Mouse (Mus musculus): ENCODE measurements around the gene Ubxn11. TPM values are rescaled to one million over a fixed set of nuclear protein-coding genes. Genes with fewer than 3 reads are reported as not detected.

Gene Ubxn11
- total and polyA plus RNA-seq, 3 experiments: 6.0 to 38.8 (median 18.8) TPM

- DNase-seq (ENCODE audit: extremely low read depth): no peak
- H3K4me2 ChIP-seq (ENCODE audit: insufficient read depth, low read depth, poor library complexity, severe bottlenecking): no peak overlapping the region
- H3K9me3 ChIP-seq (replicated peaks; ENCODE audit: low read length): no peaks in the 10 kb centered on the region
- dilution Hi-C loops (cut with MboI; ENCODE audit: extremely low pct_ligation_motif_present, extremely low pct_unique_long_range_greater_than_20kb, low sequenced_read_pairs): no loop called here
- H3K36me3 ChIP-seq (replicated peaks in 1 of 2; ENCODE audit: control insufficient read depth in 1 of 2, insufficient read depth in 1 of 2, low read length in 1 of 2): no peaks in the 10 kb centered on the region
- TF ChIP-seq POLR2A (IDR thresholded peaks at IDR 0.05; ENCODE audit: low read depth, low read length) (no peak), IRF4 (IDR thresholded peaks at IDR 0.05; ENCODE audit: low read depth, low read length) (no peak), CTCF (conservative IDR thresholded peaks at IDR 0.05 in 1 of 2, IDR thresholded peaks at IDR 0.05 in 1 of 2; ENCODE audit: low read depth in 2 of 2, low read length in 2 of 2) (no peak), USF1 (IDR thresholded peaks at IDR 0.05; ENCODE audit: low read depth, low read length) (no peak), PAX5 (IDR thresholded peaks at IDR 0.05; ENCODE audit: low read length) (no peak), ZC3H11A (IDR thresholded peaks at IDR 0.05; ENCODE audit: low read depth, low read length) (no peak), MYC (IDR thresholded peaks at IDR 0.05; ENCODE audit: low read depth, low read length) (no peak), ZKSCAN1 (IDR thresholded peaks at IDR 0.05; ENCODE audit: borderline replicate concordance, low read depth, low read length) (no peak)
- H3K4me3 ChIP-seq (replicated peaks in 1 of 3; ENCODE audit: low read depth in 2 of 3, low read length in 2 of 3, poor library complexity in 1 of 3): peak overlapping the region in 1 of 3 experiments; percentile 51
- H3K27ac ChIP-seq (ENCODE audit: insufficient read depth, low read depth): no peak overlapping the region
- no peaks in the 10 kb centered on the region for H3K79me2 ChIP-seq (replicated peaks; ENCODE audit: control insufficient read depth, extremely low read depth, insufficient read depth, poor library complexity, severe bottlenecking)
- in situ Hi-C loops (cut with MboI; ENCODE audit: low pct_ligation_motif_present, low pct_unique_long_range_greater_than_20kb, low sequenced_read_pairs): no loop called here
- no peaks in the 10 kb centered on the region for H3K27me3 ChIP-seq (replicated peaks)
- no peak overlapping the region for H3K9ac ChIP-seq (ENCODE audit: insufficient read depth, low read depth)
- peaks cover 8 to 23% of the 10 kb centered on the region in 2 experiments; a peak in 2 of 4 replicates for H3K4me1 ChIP-seq (ENCODE audit: control insufficient read depth in 1 of 2, insufficient read depth in 2 of 2)
Observed at GRCm38 (mm10) chr4:134058908-134059307, 43.5 kb upstream of the Ubxn11 start.

GRCm38 (mm10) chr4:134060135-134060865, 42.1 kb upstream of the Ubxn11 start, which contains the start of gene Crybg2:
Gene Crybg2 (plus strand): TSS chr4:134060815.
- Histone ChIP-seq H3K27me3 (replicated peaks) (no peaks in the 10 kb centered on the region), H3K4me2 (ENCODE audit: insufficient read depth, low read depth, poor library complexity, severe bottlenecking) (no peak within 1 kb of the TSS), H3K9me3 (replicated peaks; ENCODE audit: low read length) (no peaks in the 10 kb centered on the region), H3K27ac (ENCODE audit: insufficient read depth, low read depth) (no peak within 1 kb of the TSS), H3K9ac (ENCODE audit: insufficient read depth, low read depth) (no peak within 1 kb of the TSS), H3K79me2 (replicated peaks; ENCODE audit: control insufficient read depth, extremely low read depth, insufficient read depth, poor library complexity, severe bottlenecking) (no peaks in the 10 kb centered on the region), H3K36me3 (replicated peaks in 1 of 2; ENCODE audit: control insufficient read depth in 1 of 2, insufficient read depth in 1 of 2, low read length in 1 of 2) (no peaks in the 10 kb centered on the region), H3K4me3 (replicated peaks in 1 of 3; ENCODE audit: low read depth in 2 of 3, low read length in 2 of 3, poor library complexity in 1 of 3) (no peak within 1 kb of the TSS), H3K4me1 (ENCODE audit: control insufficient read depth in 1 of 2, insufficient read depth in 2 of 2) (peaks cover 8 to 24% of the 10 kb centered on the region in 2 experiments; a peak in 2 of 4 replicates)
- dilution Hi-C loops (cut with MboI; ENCODE audit: extremely low pct_ligation_motif_present, extremely low pct_unique_long_range_greater_than_20kb, low sequenced_read_pairs): no loop called here
- TF ChIP-seq TBP (conservative IDR thresholded peaks at IDR 0.05; ENCODE audit: low read depth, low read length): no peak
- TF ChIP-seq IRF4 (IDR thresholded peaks at IDR 0.05; ENCODE audit: low read depth, low read length): no peak
- no peak for TF ChIP-seq TCF12 (IDR thresholded peaks at IDR 0.05; ENCODE audit: low read depth, low read length)
- TF ChIP-seq BHLHE40 (IDR thresholded peaks at IDR 0.05; ENCODE audit: low read depth, low read length): no peak
- TF ChIP-seq CHD2 (IDR thresholded peaks at IDR 0.05; ENCODE audit: low read length): no peak
- no peak for TF ChIP-seq USF2 (conservative IDR thresholded peaks at IDR 0.05; ENCODE audit: low read depth, low read length)
- no peak for TF ChIP-seq JUN (IDR thresholded peaks at IDR 0.05; ENCODE audit: insufficient read depth, low read depth, low read length)
- TF ChIP-seq ELF1 (IDR thresholded peaks at IDR 0.05; ENCODE audit: low read depth, low read length): no peak
- no peak for TF ChIP-seq SMC3 (IDR thresholded peaks at IDR 0.05; ENCODE audit: low read depth, low read length)
- no peak for TF ChIP-seq ZNF384 (IDR thresholded peaks at IDR 0.05; ENCODE audit: low read depth, low read length)
- TF ChIP-seq USF1 (IDR thresholded peaks at IDR 0.05; ENCODE audit: low read depth, low read length): no peak
- TF ChIP-seq RAD21 (IDR thresholded peaks at IDR 0.05; ENCODE audit: low read depth, low read length): no peak
- TF ChIP-seq KAT2A (IDR thresholded peaks at IDR 0.05; ENCODE audit: insufficient replicate concordance, low read length): no peak
- TF ChIP-seq SIN3A (IDR thresholded peaks at IDR 0.05; ENCODE audit: low read length): no peak
- no peak for TF ChIP-seq ZMIZ1 (IDR thresholded peaks at IDR 0.05; ENCODE audit: low read depth, low read length)
- no peak for TF ChIP-seq E2F4 (IDR thresholded peaks at IDR 0.05; ENCODE audit: insufficient replicate concordance, low read depth, low read length)
- no peak for TF ChIP-seq NELFE (IDR thresholded peaks at IDR 0.05; ENCODE audit: low read depth, low read length)
- no peak for TF ChIP-seq POLR2A (IDR thresholded peaks at IDR 0.05; ENCODE audit: low read depth, low read length)
- TF ChIP-seq MXI1 (IDR thresholded peaks at IDR 0.05; ENCODE audit: low read depth, low read length): no peak
- no peak for TF ChIP-seq NRF1 (IDR thresholded peaks at IDR 0.05; ENCODE audit: low read depth, low read length)
- no peak for DNase-seq (ENCODE audit: extremely low read depth)
- in situ Hi-C loops (cut with MboI; ENCODE audit: low pct_ligation_motif_present, low pct_unique_long_range_greater_than_20kb, low sequenced_read_pairs): no loop called here

Data from CH12.LX (cell line).